Mouse (Mus musculus) left cerebral cortex, adult 8-10 months (tissue): ENCODE results near the gene Ube2q2. TPM values are rescaled to one million over a fixed set of nuclear protein-coding genes. Genes with fewer than 3 reads are reported as not detected.
"Not testable (repeated sequence)": the region's sequence is repeated elsewhere in the genome, so short reads cannot be mapped to it uniquely, and the experiment has no call there.

Experiments
- DNase-seq, 2 experiments: peaks; one replicate each; pipeline ENCODE4 v3.0.0; 2022; ENCODE audit warnings: low spot score in 2 of 2
- total RNA-seq, 4 experiments: library from RNA; stranded (reverse); gene quantifications; 2 replicates each; pipeline ENCODE4 v1.2.4; 2022

Gene Ube2q2
- total RNA-seq, 4 experiments from 2014 or later, result 65.1 to 76.6 (median 73.1) TPM

- no peak for DNase-seq
These were observed 22.2 kb downstream of the Ube2q2 start for GRCm38 (mm10) chr9:55170655-55171412.

GRCm38 (mm10) chr9:55172195-55172685 is 23.6 kb downstream of the Ube2q2 start:
- DNase-seq, result no peak

- no peak for DNase-seq
These were observed 25.6 kb downstream of the Ube2q2 start for GRCm38 (mm10) chr9:55174235-55174634.

- DNase-seq, result no peak
These were observed 47.2 kb downstream of the Ube2q2 start for GRCm38 (mm10) chr9:55195876-55196275.

- no peak for DNase-seq
These were observed 49.6 kb downstream of the Ube2q2 start for GRCm38 (mm10) chr9:55198260-55198659.

- DNase-seq, result peak in 1 of 2 experiments; percentile 45
These were observed 50.7 kb downstream of the Ube2q2 start for GRCm38 (mm10) chr9:55199348-55199747.

GRCm38 (mm10) chr9:55208458-55208789 is 59.8 kb downstream of the Ube2q2 start:
- DNase-seq, result no peak

- peak; percentile 67 to 80 for DNase-seq
These were observed 60.3 kb downstream of the Ube2q2 start, which contains the start of gene Fbxo22 for GRCm38 (mm10) chr9:55208790-55209481. Gene Fbxo22 (plus strand): TSS chr9:55208925.

GRCm38 (mm10) chr9:55211611-55212010 is 63.0 kb downstream of the Ube2q2 start:
- no peak for DNase-seq

GRCm38 (mm10) chr9:55213396-55213795 is 64.7 kb downstream of the Ube2q2 start:
- no peak for DNase-seq

- no peak for DNase-seq
These were observed 66.4 kb downstream of the Ube2q2 start for GRCm38 (mm10) chr9:55215056-55215455.

- DNase-seq, result no peak
These were observed 67.0 kb downstream of the Ube2q2 start for GRCm38 (mm10) chr9:55215648-55216047.

- no peak for DNase-seq
These were observed 67.4 kb downstream of the Ube2q2 start for GRCm38 (mm10) chr9:55216078-55216477.

- DNase-seq, result no peak
These were observed 68.7 kb downstream of the Ube2q2 start for GRCm38 (mm10) chr9:55217381-55217780.

- no peak for DNase-seq
These were observed 76.6 kb downstream of the Ube2q2 start for GRCm38 (mm10) chr9:55225165-55225737.

- peak in 1 of 2 experiments; percentile 47 for DNase-seq
These were observed 77.6 kb downstream of the Ube2q2 start for GRCm38 (mm10) chr9:55226251-55226650.

GRCm38 (mm10) chr9:55228149-55228548 is 79.5 kb downstream of the Ube2q2 start:
- DNase-seq, result no peak

GRCm38 (mm10) chr9:55229010-55229409 is 80.4 kb downstream of the Ube2q2 start:
- no peak for DNase-seq

GRCm38 (mm10) chr9:55231544-55231943 is 82.9 kb downstream of the Ube2q2 start:
- DNase-seq, result no peak

- no peak for DNase-seq
These were observed 83.5 kb downstream of the Ube2q2 start for GRCm38 (mm10) chr9:55232110-55232509.

- DNase-seq, result no peak
These were observed 83.9 kb downstream of the Ube2q2 start for GRCm38 (mm10) chr9:55232586-55232985.

GRCm38 (mm10) chr9:55233076-55233475 is 84.4 kb downstream of the Ube2q2 start:
- DNase-seq, result not testable (repeated sequence)
